Mouse (Mus musculus) CH12.LX (cell line): ENCODE data around the gene Cbx6. TPM values are rescaled to one million over a fixed set of nuclear protein-coding genes. Genes with fewer than 3 reads are reported as not detected.
"Not testable (repeated sequence)": the region's sequence is repeated elsewhere in the genome, so short reads cannot be mapped to it uniquely, and the experiment has no call there.

Experiments used
- DNase-seq: peaks from one replicate; pipeline ENCODE4 v3.0.0-alpha.2; 2013; ENCODE audit errors: extremely low read depth
- H3K27ac ChIP-seq: 2 replicates; pipeline ENCODE4 v1.5.1; 2012; ENCODE audit warnings: low read depth, mild to moderate bottlenecking, control low read depth, moderate library complexity; ENCODE audit not compliant: insufficient read depth
- H3K27me3 ChIP-seq: replicated peaks from 2 replicates; pipeline ENCODE3; 2012; ENCODE audit warnings: inconsistent platforms
- H3K36me3 ChIP-seq, 2 experiments: replicated peaks in 1 of 2; 2 replicates each; pipeline versions ENCODE3 to v1.6.1; 2012; ENCODE audit warnings: inconsistent platforms in 1 of 2, low read length in 1 of 2, mild to moderate bottlenecking in 1 of 2, mixed read lengths in 1 of 2, moderate library complexity in 1 of 2; ENCODE audit not compliant: control insufficient read depth in 1 of 2, insufficient read depth in 1 of 2
- H3K4me1 ChIP-seq, 2 experiments: 2 replicates each; pipeline ENCODE4 v1.6.1; 2012; ENCODE audit warnings: inconsistent platforms in 1 of 2, moderate library complexity in 1 of 2; ENCODE audit not compliant: insufficient read depth in 2 of 2, control insufficient read depth in 1 of 2
- H3K4me2 ChIP-seq: 2 replicates; pipeline ENCODE4 v1.6.1; 2012; ENCODE audit warnings: low read depth, mild to moderate bottlenecking, control low read depth; ENCODE audit not compliant: poor library complexity, insufficient read depth, severe bottlenecking
- H3K4me3 ChIP-seq, 3 experiments: fragments of 150-350 bp in 1 of 3; sonication (generic) in 1 of 3; replicated peaks in 1 of 3; 2 replicates each; pipeline versions ENCODE3 to v1.5.1; 2011 to 2012; ENCODE audit warnings: low read depth in 2 of 3, low read length in 2 of 3, mild to moderate bottlenecking in 2 of 3, moderate library complexity in 2 of 3, control low read depth in 1 of 3, improper control_type of control experiment in 1 of 3, inconsistent platforms in 1 of 3, mixed read lengths in 1 of 3; ENCODE audit not compliant: poor library complexity in 1 of 3
- H3K79me2 ChIP-seq: replicated peaks from 2 replicates; pipeline ENCODE4 v1.6.1; 2012; ENCODE audit warnings: mild to moderate bottlenecking, moderate library complexity; ENCODE audit not compliant: control insufficient read depth, poor library complexity, insufficient read depth, severe bottlenecking; ENCODE audit errors: extremely low read depth
- H3K9ac ChIP-seq: 2 replicates; pipeline ENCODE4 v1.6.1; 2012; ENCODE audit warnings: low read depth, mild to moderate bottlenecking, control low read depth, moderate library complexity; ENCODE audit not compliant: insufficient read depth
- H3K9me3 ChIP-seq: replicated peaks from 2 replicates; pipeline ENCODE3; 2012; ENCODE audit warnings: low read length, inconsistent platforms, mixed read lengths
- CHD1 ChIP-seq: IDR thresholded peaks from 2 replicates; pipeline ENCODE4 v1.6.1; 2012; ENCODE audit warnings: low read depth, low read length, improper control_type of control experiment, inconsistent platforms
- CTCF ChIP-seq, 2 experiments: IDR thresholded peaks in 1 of 2; conservative IDR thresholded peaks in 1 of 2; 2 replicates each; pipeline ENCODE4 v1.5.1; 2011 to 2012; ENCODE audit warnings: low read depth in 2 of 2, low read length in 2 of 2, improper control_type of control experiment in 1 of 2, inconsistent platforms in 1 of 2, mild to moderate bottlenecking in 1 of 2, moderate library complexity in 1 of 2
- ELF1 ChIP-seq: IDR thresholded peaks from 2 replicates; pipeline ENCODE4 v1.6.1; 2014; ENCODE audit warnings: low read depth, mild to moderate bottlenecking, inconsistent platforms, low read length, improper control_type of control experiment
- GABPA ChIP-seq: IDR thresholded peaks from 2 replicates; pipeline ENCODE4 v1.6.1; 2012; ENCODE audit warnings: low read depth, low read length, improper control_type of control experiment, inconsistent platforms; ENCODE audit not compliant: insufficient replicate concordance
- JUND ChIP-seq: conservative IDR thresholded peaks from 2 replicates; pipeline ENCODE4 v1.6.1; 2011; ENCODE audit warnings: low read depth, low read length, improper control_type of control experiment
- PAX5 ChIP-seq: IDR thresholded peaks from 2 replicates; pipeline ENCODE4 v1.6.1; 2012; ENCODE audit warnings: low read length, inconsistent platforms, mixed read lengths
- POLR2AphosphoS2 ChIP-seq: IDR thresholded peaks from 2 replicates; pipeline ENCODE4 v1.6.1; 2011; ENCODE audit warnings: low read depth, low read length, improper control_type of control experiment
- SIN3A ChIP-seq: IDR thresholded peaks from 2 replicates; pipeline ENCODE4 v1.6.1; 2012; ENCODE audit warnings: low read length, improper control_type of control experiment, inconsistent platforms
- TCF12 ChIP-seq: IDR thresholded peaks from 2 replicates; pipeline ENCODE4 v1.6.1; 2014; ENCODE audit warnings: low read depth, mild to moderate bottlenecking, inconsistent platforms, low read length, improper control_type of control experiment
- USF1 ChIP-seq: IDR thresholded peaks from 2 replicates; pipeline ENCODE4 v1.6.1; 2014; ENCODE audit warnings: low read depth, mild to moderate bottlenecking, inconsistent platforms, low read length, improper control_type of control experiment
- ZKSCAN1 ChIP-seq: IDR thresholded peaks from 2 replicates; pipeline ENCODE4 v1.6.1; 2012; ENCODE audit warnings: low read depth, inconsistent platforms, low read length, improper control_type of control experiment, borderline replicate concordance
- dilution Hi-C: fragments of 300-500 bp; cut with MboI; formaldehyde crosslinking; loops from 2 replicates; pipeline ENCODE4 v1.14.3; 2020; ENCODE audit warnings: low sequenced_read_pairs; ENCODE audit not compliant: extremely low pct_unique_long_range_greater_than_20kb, extremely low pct_ligation_motif_present
- in situ Hi-C: fragments of 300-500 bp; cut with MboI; formaldehyde crosslinking; loops from 3 replicates; pipeline ENCODE4 v1.14.3; 2019; ENCODE audit warnings: low sequenced_read_pairs, low pct_ligation_motif_present, low pct_unique_long_range_greater_than_20kb, mixed read lengths
- polyA plus RNA-seq: library from polyadenylated mRNA; unstranded; fragments of >175 nt; gene quantifications from 2 replicates; pipeline ENCODE4 v1.2.1, GENCODE M21; 2012; ENCODE audit warnings: low read depth; ENCODE audit not compliant: insufficient read length
- total RNA-seq, 2 experiments: library from RNA; depleted of rRNA; stranded (reverse); fragments of 300-350 nt in 1 of 2; fragments of >200 nt in 1 of 2; gene quantifications; 2 replicates each; pipeline ENCODE4 v1.2.3; 2012 to 2014

Gene Cbx6
- total and polyA plus RNA-seq, 3 experiments: 11.1 to 40.7 (median 29.9) TPM

DNA sequence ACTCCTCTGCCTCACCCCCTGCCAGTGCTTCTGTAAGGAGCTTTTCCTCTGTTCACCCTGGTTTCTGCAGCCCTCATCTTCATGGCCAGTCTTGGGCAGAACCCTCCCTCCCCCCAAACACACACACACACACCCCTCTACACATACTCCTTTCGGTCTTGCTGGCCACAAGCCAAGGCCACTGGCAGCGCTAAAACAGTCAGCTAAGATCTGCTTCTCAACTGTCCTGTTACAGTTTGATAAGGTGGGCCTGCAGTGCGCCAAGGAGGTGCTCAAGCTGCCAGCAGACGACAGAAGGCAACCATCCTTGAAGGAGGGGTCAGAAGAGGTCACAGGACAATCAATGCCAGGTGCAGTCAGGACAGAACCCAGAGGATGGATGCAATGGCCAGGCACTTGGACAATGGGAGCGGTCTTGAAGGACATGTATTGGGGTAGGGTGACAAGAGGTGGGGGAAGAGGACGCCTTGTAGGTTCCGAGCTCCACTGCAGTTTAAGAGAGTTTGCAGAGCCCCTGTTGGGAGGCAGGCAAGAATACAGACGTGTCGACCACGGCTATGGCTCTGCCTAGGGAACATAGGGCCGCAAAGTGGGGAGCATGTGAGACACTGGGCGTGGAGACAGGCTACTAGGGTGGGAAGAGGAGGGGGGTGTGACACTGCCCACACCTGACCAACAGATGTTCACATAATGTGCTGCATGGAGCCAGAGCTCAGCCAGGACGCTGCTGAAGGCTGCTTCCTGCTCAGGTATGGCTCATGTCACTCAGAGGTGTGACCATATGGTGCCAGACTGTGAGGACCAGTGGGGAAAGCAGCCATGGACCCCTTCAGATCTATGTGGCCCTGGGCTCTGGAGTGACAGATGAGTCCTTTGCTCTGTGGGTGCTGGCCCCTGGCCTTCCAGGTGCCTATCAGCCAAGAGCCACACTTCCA is 12.0 kb downstream of the Cbx6 start:
- DNase-seq: no peak
- dilution Hi-C loops (no loop called here), in situ Hi-C loops (no loop called here)
- Histone ChIP-seq H3K36me3 (peaks cover 29 to 52% of the 10 kb centered on the region in 2 experiments), H3K9ac (no peak overlapping the region), H3K4me3 (no peak overlapping the region), H3K9me3 (peaks cover 8% of the 10 kb centered on the region), H3K27ac (no peak overlapping the region), H3K4me2 (no peak overlapping the region), H3K27me3 (no peaks in the 10 kb centered on the region), H3K4me1 (peaks cover 0 to 30% of the 10 kb centered on the region in 2 experiments; a peak in 3 of 4 replicates), H3K79me2 (no peaks in the 10 kb centered on the region)
- TF ChIP-seq POLR2AphosphoS2 (peak; percentile 51), JUND (no peak)

DNA sequence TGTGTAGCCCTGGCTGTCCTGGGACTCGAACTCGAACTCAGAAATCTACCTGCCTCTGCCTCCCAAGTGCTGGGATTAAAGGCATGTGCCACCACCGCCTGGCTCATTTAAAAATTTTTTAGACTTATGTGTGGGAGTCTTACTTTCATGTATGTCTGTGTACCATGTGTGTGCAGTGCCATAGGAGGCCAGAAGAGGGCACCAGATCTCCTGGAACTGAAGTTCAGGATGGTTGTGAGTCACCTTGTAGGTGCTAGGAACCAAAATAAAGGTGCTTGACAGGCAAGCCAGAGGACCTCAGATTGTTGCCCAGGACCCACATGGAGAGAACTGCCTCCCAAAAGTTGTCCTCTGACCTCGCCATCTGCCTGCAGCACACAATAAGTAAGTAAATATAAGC is 16.2 kb downstream of the Cbx6 start:
- TF ChIP-seq POLR2AphosphoS2 (no peak), ZKSCAN1 (no peak), TCF12 (no peak), SIN3A (no peak), CTCF (conservative IDR thresholded peaks at IDR 0.05 in 1 of 2, IDR thresholded peaks at IDR 0.05 in 1 of 2; ENCODE audit: low read depth in 2 of 2, low read length in 2 of 2) (peak in 1 of 2 experiments; percentile 21; a peak in 1 of 4 replicates)
- no peak for DNase-seq
- Histone ChIP-seq H3K27ac (no peak overlapping the region), H3K36me3 (peaks cover 7 to 14% of the 10 kb centered on the region in 2 experiments), H3K79me2 (no peaks in the 10 kb centered on the region), H3K27me3 (peaks cover 15% of the 10 kb centered on the region), H3K4me2 (no peak overlapping the region), H3K4me1 (peaks cover 0 to 5% of the 10 kb centered on the region in 2 experiments; a peak in 1 of 4 replicates), H3K4me3 (no peak overlapping the region), H3K9me3 (peaks cover 8% of the 10 kb centered on the region), H3K9ac (no peak overlapping the region)
- dilution Hi-C loops (no loop called here), in situ Hi-C loops (no loop called here)

DNA sequence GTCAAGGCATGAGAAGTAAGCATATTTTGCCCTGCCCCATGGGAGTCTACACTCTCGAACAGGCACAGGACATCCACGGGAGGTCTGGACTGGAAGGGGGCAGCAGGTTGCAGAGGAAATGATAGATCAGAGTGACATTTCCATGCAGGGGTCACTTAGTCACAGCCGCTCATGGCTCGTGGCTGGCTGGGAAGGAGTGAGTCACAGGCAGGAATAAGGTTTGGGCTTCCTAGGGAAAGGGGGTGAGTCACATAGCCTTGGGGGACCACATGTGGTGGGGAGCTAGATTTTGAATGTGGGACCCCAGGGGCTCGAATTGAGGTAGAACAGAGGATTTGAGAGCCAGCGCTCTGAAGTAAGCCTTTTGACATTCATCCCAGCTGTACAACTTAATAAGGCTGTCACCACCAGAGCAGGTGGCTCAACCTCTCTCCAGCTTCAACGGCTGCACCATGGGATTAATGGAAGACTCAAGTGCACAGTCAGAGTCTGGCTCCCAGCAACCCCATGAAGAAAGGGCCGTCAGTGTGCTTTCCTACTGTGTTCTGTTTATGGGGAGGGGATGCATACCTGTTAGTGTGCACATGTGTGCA is 20.7 kb downstream of the Cbx6 start:
- Histone ChIP-seq H3K4me1 (no peaks in the 10 kb centered on the region), H3K9me3 (peaks cover 5% of the 10 kb centered on the region), H3K79me2 (no peaks in the 10 kb centered on the region), H3K36me3 (no peaks in the 10 kb centered on the region), H3K27me3 (peaks cover 44% of the 10 kb centered on the region), H3K4me2 (no peak overlapping the region), H3K9ac (no peak overlapping the region), H3K27ac (no peak overlapping the region), H3K4me3 (no peak overlapping the region)
- dilution Hi-C loops (no loop called here), in situ Hi-C loops (no loop called here)
- TF ChIP-seq TCF12 (no peak), ELF1 (no peak), PAX5 (no peak), GABPA (no peak), USF1 (no peak), POLR2AphosphoS2 (no peak), CHD1 (no peak)
- DNase-seq: no peak

DNA sequence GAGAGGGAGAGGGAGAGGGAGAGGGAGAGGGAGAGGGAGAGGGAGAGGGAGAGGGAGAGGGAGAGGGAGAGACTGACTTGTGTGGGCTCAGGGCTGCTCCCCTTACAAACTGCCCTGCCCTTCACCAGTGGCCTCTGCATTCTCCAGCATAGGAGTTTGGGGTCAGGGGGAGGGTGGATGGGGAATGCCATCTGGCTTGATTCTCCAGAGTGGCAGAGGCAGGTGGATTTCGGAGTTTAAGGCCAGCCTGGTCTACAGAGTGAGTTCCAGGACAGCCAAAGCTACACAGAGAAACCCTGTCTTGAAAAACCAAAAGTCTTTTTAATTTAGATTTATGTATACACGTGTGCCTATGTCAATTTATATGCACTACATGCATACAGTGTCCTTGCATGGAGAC is 21.6 kb downstream of the Cbx6 start:
- dilution Hi-C loops, H3K4me3 ChIP-seq, DNase-seq, in situ Hi-C loops, H3K79me2 ChIP-seq, H3K9me3 ChIP-seq, H3K9ac ChIP-seq, H3K36me3 ChIP-seq, H3K4me1 ChIP-seq, H3K27ac ChIP-seq, H3K4me2 ChIP-seq: not testable (repeated sequence)
- H3K27me3 ChIP-seq: peaks cover 46% of the 10 kb centered on the region
